Mouse (Mus musculus): ENCODE measurements around the gene Olfr187. TPM values are rescaled to one million over a fixed set of nuclear protein-coding genes. Genes with fewer than 3 reads are reported as not detected.

Olfr187 gene
- polyA plus RNA-seq, 1 experiment from 2014 or later, result not detected

DNA sequence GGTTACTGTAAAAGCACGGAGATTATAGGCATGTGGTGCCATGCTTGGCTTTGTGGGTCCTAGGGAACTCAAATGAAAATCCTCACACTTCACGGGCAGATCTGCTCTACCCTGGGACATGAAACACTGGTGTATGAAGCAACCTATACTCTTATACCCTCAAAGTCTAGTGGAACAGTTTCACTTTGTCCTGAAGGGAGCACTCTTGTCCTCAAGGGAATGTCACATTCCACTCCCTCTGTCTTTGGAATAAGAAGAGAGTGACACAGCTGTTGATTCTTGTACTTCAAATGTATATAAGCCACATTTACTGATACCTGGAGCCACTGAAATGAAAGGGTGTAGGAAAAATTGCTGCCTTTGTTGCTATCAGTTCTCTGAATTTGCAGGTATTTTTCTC lies 44.5 kb downstream of the Olfr187 start, which contains the start of gene Olfr183:
Gene Olfr183 (plus strand): TSS at position 301 of the 400 bp plus-strand sequence.
- no peak for ATAC-seq (ENCODE audit: low read depth)
- no peaks in the 10 kb centered on the region for H3K4me1 ChIP-seq (replicated peaks)
- no peaks in the 10 kb centered on the region for H3K9me3 ChIP-seq
- H3K27me3 ChIP-seq, result no peaks in the 10 kb centered on the region
- H3K9ac ChIP-seq, result no peak within 1 kb of the TSS
- H3K4me3 ChIP-seq, result no peak within 1 kb of the TSS
- H3K36me3 ChIP-seq, result no peaks in the 10 kb centered on the region
- no peak within 1 kb of the TSS for H3K27ac ChIP-seq (replicated peaks)
- WGBS, result 72% methylated on average over 2 of the region's 2 CpGs
- H3K4me2 ChIP-seq, result no peak within 1 kb of the TSS

Other genes starting within 250 kb of the Olfr187 start
- not detected in 2 replicates for gene Olfr173, start 239.5 kb downstream of the Olfr187 start, polyA plus RNA-seq (2015; fragmentation: Nextera tagmentation; extraction: Ambion mirVana)
- gene Olfr175-ps1, start 213.0 kb downstream of the Olfr187 start, polyA plus RNA-seq (2015; fragmentation: Nextera tagmentation; extraction: Ambion mirVana), result not detected in 2 replicates
- gene Olfr177, start 165.0 kb downstream of the Olfr187 start, polyA plus RNA-seq (2015; fragmentation: Nextera tagmentation; extraction: Ambion mirVana), result not detected in 2 replicates
- gene Olfr178, start 147.7 kb downstream of the Olfr187 start, polyA plus RNA-seq (2015; fragmentation: Nextera tagmentation; extraction: Ambion mirVana), result not detected in 2 replicates
- not detected in 2 replicates for gene Olfr181, start 111.0 kb downstream of the Olfr187 start, polyA plus RNA-seq (2015; fragmentation: Nextera tagmentation; extraction: Ambion mirVana)
- gene Olfr180, start 110.4 kb downstream of the Olfr187 start, polyA plus RNA-seq (2015; fragmentation: Nextera tagmentation; extraction: Ambion mirVana), result not detected in 2 replicates
- not detected in 2 replicates for gene Olfr183, start 44.4 kb downstream of the Olfr187 start, polyA plus RNA-seq (2015; fragmentation: Nextera tagmentation; extraction: Ambion mirVana)
- not detected in 2 replicates for gene Olfr186, start 9.5 kb downstream of the Olfr187 start, polyA plus RNA-seq (2015; fragmentation: Nextera tagmentation; extraction: Ambion mirVana)
- not detected in 2 replicates for gene Olfr190, start 38.2 kb upstream of the Olfr187 start, polyA plus RNA-seq (2015; fragmentation: Nextera tagmentation; extraction: Ambion mirVana)
- not detected in 2 replicates for gene Olfr191, start 50.1 kb upstream of the Olfr187 start, polyA plus RNA-seq (2015; fragmentation: Nextera tagmentation; extraction: Ambion mirVana)
- gene Olfr193, start 72.1 kb upstream of the Olfr187 start, polyA plus RNA-seq (2015; fragmentation: Nextera tagmentation; extraction: Ambion mirVana), result not detected in 2 replicates
- not detected in 2 replicates for gene Olfr194, start 81.3 kb upstream of the Olfr187 start, polyA plus RNA-seq (2015; fragmentation: Nextera tagmentation; extraction: Ambion mirVana)
- not detected in 2 replicates for gene Olfr195, start 107.3 kb upstream of the Olfr187 start, polyA plus RNA-seq (2015; fragmentation: Nextera tagmentation; extraction: Ambion mirVana)
- gene Olfr196, start 130.7 kb upstream of the Olfr187 start, polyA plus RNA-seq (2015; fragmentation: Nextera tagmentation; extraction: Ambion mirVana), result not detected in 2 replicates
- gene Olfr198, start 163.8 kb upstream of the Olfr187 start, polyA plus RNA-seq (2015; fragmentation: Nextera tagmentation; extraction: Ambion mirVana), result not detected in 2 replicates
- not detected in 2 replicates for gene Olfr199, start 180.0 kb upstream of the Olfr187 start, polyA plus RNA-seq (2015; fragmentation: Nextera tagmentation; extraction: Ambion mirVana)
- gene Olfr201, start 232.9 kb upstream of the Olfr187 start, polyA plus RNA-seq (2015; fragmentation: Nextera tagmentation; extraction: Ambion mirVana), result not detected in 2 replicates
- not detected in 2 replicates for gene Olfr202, start 247.0 kb upstream of the Olfr187 start, polyA plus RNA-seq (2015; fragmentation: Nextera tagmentation; extraction: Ambion mirVana)